Mouse (Mus musculus) heart, adult 11 months (tissue): Measurements from ENCODE around the gene 4930523C07Rik.

Experiments
- DNase-seq: peaks from one replicate; pipeline ENCODE4 v3.0.0; 2022

The 4930523C07Rik gene

GRCm38 (mm10) chr1:160046786-160047185 lies 2.6 kb downstream of the 4930523C07Rik start:
- peak; percentile 87 for DNase-seq

- peak; percentile 89 for DNase-seq
Observed at GRCm38 (mm10) chr1:160047481-160047931, 3.3 kb downstream of the 4930523C07Rik start.

- DNase-seq = peak; percentile 86
Observed at GRCm38 (mm10) chr1:160049131-160049880, 5.1 kb downstream of the 4930523C07Rik start.

GRCm38 (mm10) chr1:160050898-160051297 lies 6.7 kb downstream of the 4930523C07Rik start:
- DNase-seq = peak; percentile 11

- peak; percentile 89 for DNase-seq
Observed at GRCm38 (mm10) chr1:160052556-160053315, 8.6 kb downstream of the 4930523C07Rik start.

GRCm38 (mm10) chr1:160053510-160054305 lies 9.5 kb downstream of the 4930523C07Rik start:
- DNase-seq = peak; percentile 91

GRCm38 (mm10) chr1:160054366-160055078 lies 10.3 kb downstream of the 4930523C07Rik start:
- no peak for DNase-seq

GRCm38 (mm10) chr1:160057657-160058056 lies 13.5 kb downstream of the 4930523C07Rik start:
- DNase-seq = no peak

- no peak for DNase-seq
Observed at GRCm38 (mm10) chr1:160059908-160060307, 15.7 kb downstream of the 4930523C07Rik start.

GRCm38 (mm10) chr1:160060542-160060941 lies 16.4 kb downstream of the 4930523C07Rik start:
- peak; percentile 84 for DNase-seq

- peak; percentile 77 for DNase-seq
Observed at GRCm38 (mm10) chr1:160061321-160061720, 17.1 kb downstream of the 4930523C07Rik start.

- peak; percentile 88 for DNase-seq
Observed at GRCm38 (mm10) chr1:160061725-160062366, 17.7 kb downstream of the 4930523C07Rik start.

GRCm38 (mm10) chr1:160064547-160065144 lies 20.5 kb downstream of the 4930523C07Rik start:
- peak; percentile 71 for DNase-seq

- DNase-seq = peak; percentile 98
Observed at GRCm38 (mm10) chr1:160078882-160079661, 34.9 kb downstream of the 4930523C07Rik start.

- peak; percentile 92 for DNase-seq
Observed at GRCm38 (mm10) chr1:160080800-160081436, 36.7 kb downstream of the 4930523C07Rik start.

GRCm38 (mm10) chr1:160082647-160083046 lies 38.5 kb downstream of the 4930523C07Rik start:
- no peak for DNase-seq

GRCm38 (mm10) chr1:160084239-160084638 lies 40.1 kb downstream of the 4930523C07Rik start:
- no peak for DNase-seq

- no peak for DNase-seq
Observed at GRCm38 (mm10) chr1:160086651-160087050, 42.5 kb downstream of the 4930523C07Rik start.

GRCm38 (mm10) chr1:160099659-160100302 lies 55.6 kb downstream of the 4930523C07Rik start:
- peak; percentile 72 for DNase-seq
